Mouse (Mus musculus) gastrocnemius, adult 8-10 months (tissue): ENCODE measurements around the gene Ptrh1. TPM values are rescaled to one million over a fixed set of nuclear protein-coding genes. Genes with fewer than 3 reads are reported as not detected.
A peak's percentile ranks its signal among the peaks of the same experiment; 100 is the strongest.

Experiments
- DNase-seq, 2 experiments: peaks; one replicate each; pipeline ENCODE4 v3.0.0; 2022; ENCODE audit warnings: low spot score in 2 of 2
- total RNA-seq, 4 experiments: library from RNA; stranded (reverse); gene quantifications; 2 replicates each; pipeline ENCODE4 v1.2.4; 2022

Ptrh1 gene
- total RNA-seq, 4 experiments from 2014 or later: 1.4 to 3.8 (median 2.3) TPM

DNA sequence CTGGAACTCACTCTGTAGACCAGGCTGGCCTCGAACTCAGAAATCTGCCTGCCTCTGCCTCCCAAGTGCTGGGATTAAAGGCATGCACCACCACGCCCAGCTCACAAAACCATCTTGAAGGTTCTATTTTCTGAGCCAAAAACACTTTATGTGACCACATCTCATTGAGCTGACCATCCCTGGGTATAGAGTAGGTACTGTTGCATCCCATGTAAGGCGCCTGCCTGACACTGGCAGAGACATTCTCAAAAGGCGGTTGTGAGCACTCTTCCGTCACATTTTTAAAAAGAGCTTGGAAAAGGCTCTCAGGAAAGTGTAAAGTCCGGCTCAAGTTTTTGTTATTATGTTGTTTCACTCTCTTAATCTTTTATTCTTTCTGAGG is 18.9 kb upstream of the Ptrh1 start:
- no peak for DNase-seq

DNA sequence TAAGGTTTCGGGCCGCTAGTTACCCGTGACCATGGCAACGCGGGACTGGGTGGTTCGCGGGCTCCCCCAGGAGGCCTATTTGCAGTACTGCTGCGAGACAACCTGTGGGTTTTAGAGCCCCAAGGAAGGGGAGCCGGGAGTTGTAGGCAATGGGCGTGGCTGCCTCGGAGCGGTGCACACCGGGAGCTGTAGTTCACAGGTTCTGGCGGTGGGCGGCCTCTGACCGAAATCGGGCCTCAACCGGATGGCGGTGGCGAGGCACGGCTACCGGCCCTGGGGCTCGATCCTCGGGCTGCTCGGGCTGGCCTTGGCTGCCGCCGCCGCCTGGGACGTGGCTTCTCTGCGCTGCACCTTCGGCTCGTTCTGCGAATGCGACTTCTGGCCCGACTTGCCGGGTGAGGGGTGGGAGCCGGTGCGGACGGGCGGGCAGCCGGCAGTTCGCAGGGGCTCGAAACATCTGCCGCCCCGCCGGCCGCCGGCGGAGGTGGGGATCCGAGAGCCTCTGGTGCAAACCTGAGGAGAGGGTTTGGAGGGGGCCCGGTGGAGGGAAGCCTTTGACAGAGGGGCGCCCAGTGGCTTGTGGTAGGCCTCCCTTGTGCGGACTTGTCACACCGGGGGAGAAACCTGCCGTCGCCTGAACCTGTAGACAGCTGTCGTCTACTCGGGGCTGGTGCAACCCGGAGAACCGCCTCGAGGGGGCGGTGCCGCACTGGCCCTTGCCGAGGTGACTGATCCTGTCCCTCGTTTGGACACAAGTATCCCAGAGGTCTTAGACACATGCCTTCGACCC is 18.3 kb upstream of the Ptrh1 start, which contains the start of gene Tor2a:
Gene Tor2a (plus strand): TSS at position 179 of the 790 bp plus-strand sequence.
- peak; percentile 94 to 96 for DNase-seq

DNA sequence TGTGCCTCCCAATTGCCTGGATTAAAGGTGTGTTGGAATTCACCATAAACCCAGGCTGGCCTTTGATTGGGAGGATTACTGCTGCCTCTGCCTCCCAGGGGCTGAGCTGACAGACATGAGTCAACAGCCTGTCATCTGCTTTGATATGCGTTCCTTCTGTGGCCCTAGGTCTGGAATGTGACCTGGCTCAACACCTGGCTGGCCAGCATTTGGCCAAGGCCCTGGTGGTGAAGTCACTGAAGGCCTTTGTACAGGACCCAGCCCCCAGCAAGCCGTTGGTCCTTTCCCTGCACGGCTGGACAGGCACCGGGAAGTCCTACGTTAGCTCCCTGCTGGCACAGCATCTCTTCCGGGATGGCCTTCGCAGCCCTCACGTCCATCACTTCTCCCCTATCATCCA is 17.1 kb upstream of the Ptrh1 start:
- no peak for DNase-seq

DNA sequence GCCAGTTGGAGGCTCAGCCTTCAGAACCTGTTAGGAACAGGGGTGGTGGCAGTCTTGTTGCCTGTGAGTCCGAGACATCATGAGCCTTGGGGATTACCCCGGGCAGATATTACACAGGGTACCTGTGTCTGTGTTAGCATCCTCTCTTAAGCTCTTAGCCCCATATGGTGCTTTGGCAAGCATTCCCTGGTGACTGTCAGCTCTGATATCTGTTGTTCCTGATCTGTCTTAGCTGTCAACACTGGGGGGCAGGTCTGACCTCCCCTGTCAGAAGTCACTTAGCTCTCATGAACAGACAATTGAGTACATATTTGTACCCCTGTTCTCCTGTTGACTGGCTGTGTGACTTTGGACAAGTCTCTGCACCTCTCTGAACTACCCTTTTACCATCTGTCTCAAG is 16.6 kb upstream of the Ptrh1 start:
- no peak for DNase-seq

DNA sequence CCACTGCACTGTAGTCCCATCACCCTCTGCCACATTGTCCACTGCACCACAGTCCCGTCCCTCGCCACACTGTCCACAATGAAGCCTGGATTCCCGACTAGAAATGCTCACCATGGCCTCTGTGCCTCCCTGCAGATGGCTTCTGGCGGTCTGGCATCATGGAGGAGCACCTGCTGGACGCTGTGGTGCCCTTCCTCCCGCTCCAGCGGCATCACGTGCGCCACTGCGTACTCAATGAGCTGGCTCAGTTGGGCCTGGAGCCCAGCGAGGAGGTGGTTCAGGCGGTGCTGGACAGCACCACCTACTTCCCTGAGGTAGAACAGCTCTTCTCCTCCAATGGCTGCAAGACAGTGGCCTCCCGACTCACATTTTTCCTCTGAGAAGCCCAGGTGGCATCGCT is 14.2 kb upstream of the Ptrh1 start:
- DNase-seq: no peak

DNA sequence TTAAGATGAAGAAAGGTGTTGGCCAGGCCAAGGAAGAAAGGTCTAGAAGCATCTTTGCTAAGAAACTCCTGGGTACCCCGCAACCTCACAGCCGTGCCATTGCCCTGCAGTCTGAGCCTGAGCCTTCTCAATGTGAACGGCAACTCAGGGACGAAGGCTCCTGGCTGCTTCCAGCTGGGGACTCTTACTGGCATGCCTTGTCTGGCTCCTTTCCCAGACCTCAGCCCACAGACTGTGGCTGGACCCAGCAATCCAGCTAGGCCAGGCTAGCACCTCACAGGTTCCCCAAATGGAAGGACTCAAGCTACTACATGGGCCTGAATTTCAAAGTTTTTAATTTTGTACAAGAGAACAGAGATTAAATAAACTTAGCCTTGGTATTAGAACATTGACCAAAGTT is 13.7 kb upstream of the Ptrh1 start:
- DNase-seq: no peak

DNA sequence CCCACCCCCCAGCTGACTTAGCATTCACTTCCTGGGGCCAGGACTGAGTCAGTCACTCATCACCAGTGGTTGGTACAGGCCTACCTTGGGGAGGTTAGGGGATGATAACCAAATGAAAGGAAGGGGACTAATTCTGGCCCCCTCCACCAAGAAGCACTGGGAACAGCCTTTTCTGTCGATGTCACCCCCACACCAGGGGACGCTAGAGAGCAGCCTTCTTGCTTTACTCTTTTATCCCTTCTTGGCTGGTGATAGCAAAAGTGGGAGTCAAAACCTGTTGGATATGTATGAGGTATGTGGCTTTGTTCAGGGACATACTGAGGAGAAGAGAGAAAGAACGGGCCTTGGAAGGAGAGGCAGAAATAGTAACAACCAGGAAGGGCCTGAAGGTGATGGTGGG is 12.2 kb upstream of the Ptrh1 start:
- DNase-seq: no peak

DNA sequence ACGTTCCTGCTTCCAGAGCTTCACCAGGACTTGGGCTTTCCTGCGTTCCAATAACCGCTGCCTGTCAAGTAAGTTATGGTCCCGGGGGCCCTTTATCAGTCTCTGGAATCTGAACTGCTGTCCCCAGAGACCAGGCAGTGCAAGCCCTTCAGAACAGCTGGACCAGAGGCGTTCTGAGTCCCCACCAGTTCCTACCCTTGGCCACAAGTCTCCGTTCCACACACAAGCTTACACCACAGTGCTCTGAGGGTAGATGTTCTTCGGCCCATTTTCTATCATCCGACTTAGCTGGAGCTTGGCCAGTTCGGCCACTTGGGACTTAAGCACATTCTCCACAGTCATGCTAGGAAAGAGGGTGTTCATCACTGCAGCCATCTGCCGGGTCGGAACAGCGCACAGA is 8.3 kb upstream of the Ptrh1 start:
- DNase-seq: no peak

DNA sequence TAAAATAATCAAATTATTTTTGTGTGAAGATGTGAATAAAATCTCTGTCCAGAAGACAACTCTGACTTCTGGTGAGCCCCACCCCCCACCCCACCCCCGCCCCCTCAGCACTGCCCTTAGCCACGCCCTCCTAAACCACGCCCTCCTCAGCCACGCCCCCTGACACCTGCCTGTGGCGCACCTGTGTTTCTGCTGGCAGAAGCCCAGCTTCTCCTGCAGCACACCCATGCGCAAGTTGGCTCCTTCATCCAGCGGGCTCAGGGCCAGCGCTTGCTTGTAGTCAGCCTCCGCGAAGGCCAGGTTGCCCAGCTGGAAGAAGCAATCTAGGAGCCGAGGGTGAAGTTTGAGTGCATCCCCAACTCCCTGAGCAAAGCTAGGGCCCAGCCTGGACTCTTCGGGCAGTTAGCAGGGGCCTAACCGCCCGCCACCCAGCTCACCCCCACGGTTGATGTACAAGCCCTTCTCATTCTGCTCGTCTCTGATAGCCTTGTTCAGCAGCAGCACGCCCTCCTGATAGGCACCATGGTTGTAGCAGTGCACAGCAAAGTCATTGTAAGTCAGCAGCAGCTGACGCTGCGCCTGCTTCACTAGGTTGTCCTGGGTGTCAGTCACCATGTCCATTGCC is 6.8 kb upstream of the Ptrh1 start:
- DNase-seq: no peak

DNA sequence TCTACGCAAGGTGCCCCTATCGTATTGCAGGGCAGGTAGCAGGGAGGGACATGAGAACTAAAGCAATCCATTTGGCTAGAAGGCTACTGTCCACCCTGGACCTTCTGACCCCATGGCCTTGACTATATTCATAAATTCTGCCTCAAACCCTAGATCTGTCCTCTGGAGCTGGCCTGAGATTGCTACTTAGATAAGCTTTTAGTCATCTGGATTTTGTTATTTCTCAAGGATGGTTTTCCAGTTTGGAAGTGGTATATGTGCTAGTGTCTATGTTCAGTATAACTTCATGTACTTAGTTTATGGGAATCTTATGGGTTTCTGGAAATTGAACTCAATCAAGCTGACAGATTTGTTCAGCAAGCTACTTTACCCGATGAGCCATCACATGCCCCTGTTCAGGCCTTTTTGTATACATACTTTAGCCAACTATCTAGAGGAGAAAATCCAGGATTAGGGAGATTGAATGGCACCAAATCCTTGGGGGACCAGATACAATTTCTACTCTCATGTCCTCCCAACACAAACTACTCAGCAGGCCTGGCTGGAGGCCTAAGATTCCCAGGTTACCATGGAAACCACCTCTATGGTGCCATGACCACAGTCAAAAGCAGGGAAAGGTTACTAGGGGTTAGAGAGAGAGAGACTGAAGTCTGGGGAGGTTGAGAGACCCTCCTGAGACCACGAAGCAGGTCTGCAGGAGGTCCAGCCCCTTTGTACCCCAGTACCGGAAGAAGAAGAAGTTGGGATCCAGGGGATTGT is 6.1 kb upstream of the Ptrh1 start:
- DNase-seq: no peak

DNA sequence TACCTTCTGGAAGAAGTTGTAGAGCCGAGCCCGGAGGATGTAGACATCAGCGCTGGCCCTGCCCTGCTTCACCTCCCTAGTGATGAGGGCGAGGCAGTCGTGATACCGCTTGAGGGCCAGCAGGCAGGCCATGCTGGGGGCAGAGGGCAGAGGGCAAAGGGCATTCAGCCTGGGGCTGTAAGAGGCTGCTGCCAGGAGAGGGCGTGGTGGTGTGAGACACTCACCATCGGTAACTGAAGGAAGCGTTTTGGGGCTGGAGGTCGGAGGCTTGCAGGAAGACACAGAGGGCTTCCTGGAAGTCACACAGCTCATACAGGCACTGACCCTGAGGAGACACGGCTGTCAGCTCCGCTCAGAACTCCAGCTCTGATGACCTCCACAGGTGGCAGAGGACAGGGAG is 3.7 kb upstream of the Ptrh1 start:
- no peak for DNase-seq

DNA sequence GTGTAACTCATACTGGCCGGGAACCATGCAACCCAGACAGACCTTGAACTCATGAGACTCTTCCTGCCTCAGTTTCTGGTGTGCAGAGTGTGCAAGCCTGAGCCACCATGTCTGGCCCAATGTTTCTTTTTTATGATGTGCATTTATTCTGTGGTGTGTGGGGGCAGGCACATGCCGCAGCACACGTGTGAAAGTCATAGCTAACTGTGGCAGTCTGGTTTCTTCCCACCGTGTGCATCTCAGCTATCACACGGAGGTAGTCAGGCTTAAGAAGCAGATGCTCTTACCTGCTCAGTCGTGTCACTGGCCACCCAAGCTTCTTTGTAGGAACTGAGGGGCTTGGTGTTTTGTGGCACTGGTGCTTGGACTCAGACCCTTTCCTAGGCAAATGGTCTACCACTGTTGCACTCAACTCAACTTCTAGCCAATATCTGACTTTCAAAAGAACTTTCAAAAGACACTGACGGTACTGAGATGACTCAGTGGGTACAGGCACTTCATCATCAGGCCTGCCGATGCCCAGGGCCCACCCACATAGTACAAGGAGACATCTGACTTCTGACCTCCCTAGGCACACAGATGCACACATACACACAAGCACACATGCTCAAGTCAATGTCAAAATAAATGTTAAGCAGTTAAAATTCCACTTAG is 2.8 kb upstream of the Ptrh1 start:
- no peak for DNase-seq

DNA sequence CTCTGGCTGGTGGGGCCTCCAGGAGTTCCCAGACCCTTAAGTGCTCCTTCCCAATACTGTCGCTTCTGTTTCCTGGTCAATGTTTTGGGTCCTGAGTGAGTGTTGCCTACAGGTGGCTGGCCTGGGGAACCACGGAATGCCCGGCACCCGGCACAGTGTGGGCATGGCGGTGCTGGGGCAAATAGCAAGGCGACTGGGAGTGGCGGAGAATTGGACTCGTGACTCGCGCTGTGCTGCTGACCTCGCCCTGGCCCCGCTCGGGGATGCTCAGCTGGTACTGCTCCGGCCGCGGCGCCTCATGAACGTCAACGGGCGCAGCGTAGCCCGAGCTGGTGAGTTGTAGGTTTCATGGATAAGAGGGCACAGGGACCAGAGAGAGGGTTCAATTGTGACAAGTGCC is 606 bp downstream of the Ptrh1 start:
- no peak for DNase-seq

DNA sequence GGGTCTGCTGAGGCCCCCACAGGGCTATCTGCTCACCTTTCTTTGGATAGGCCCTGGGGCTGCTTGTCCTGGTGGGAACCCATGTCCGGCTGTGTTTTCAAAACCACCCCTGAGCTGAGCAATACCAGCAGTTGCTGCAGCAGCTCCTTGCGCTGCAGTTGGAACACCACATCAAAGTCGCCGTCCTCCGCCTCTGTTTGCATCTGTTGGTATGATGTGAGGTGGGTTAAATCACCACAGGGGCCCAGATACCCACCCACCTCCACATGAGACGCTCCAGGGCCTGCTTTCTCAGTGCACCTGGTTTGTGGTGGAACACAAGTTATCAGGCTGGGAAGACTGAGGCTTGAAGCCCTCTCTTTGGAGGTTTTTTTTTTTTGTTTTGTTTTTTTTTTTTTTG is 2.5 kb downstream of the Ptrh1 start:
- DNase-seq: no peak

DNA sequence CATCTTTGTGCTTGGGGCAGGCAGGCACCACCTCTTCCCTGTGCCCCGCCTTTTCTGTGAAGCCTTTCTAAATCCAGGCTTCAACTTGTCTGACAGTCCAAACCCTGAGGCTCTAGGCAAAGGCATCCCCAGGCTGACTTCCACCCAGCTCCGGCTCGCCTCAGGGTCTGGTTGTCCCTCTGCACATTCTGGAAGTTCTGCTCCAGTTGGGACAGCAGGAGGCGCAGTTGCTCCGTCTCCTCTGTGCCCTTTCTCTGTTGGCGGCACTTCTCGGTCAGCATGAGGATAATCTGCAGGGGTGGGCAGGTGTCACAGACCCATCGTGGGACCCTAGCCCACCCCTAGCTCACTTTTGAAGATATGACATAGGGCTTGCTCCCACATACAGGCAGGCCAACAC is 3.5 kb downstream of the Ptrh1 start:
- peak; percentile 44 to 48 for DNase-seq

DNA sequence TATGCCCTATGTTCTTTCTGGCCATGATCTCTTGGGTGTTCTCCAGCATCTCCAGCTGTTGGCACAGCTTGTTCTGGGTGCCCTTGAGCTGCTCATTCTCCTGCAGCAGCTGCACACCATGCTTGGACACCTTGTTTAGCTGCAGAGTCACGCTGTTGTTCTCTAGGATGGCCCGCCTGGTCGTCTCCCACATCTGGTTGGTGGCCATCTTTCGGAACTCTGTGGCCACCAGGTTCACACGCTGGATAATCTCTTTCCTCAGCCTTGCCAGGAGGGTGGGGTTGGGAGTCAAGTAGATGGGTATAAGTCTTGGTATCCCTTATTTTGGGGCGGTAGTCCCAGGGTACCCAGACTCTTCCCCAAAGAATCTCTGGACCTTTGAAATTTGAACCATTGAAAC is 4.1 kb downstream of the Ptrh1 start:
- DNase-seq: no peak

DNA sequence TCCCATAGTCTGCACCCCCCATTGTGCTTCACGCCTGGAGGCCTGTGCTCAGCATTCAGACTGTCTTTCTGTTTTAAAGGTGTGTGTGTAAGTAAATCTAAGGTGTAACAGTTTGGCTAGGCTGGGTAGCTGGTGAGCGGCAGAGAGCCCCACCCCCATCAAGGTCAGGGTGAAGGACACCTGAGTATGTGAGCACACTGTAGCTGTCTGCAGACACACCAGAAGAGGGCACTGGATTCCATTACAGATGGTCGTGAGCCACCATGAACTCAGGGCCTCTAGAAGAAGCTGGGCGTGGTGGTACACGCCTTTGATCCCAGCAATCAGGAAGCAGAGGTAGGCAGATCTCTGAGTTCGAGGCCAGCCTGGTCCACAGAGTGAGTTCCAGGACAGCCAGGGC is 6.1 kb downstream of the Ptrh1 start:
- DNase-seq: no peak

DNA sequence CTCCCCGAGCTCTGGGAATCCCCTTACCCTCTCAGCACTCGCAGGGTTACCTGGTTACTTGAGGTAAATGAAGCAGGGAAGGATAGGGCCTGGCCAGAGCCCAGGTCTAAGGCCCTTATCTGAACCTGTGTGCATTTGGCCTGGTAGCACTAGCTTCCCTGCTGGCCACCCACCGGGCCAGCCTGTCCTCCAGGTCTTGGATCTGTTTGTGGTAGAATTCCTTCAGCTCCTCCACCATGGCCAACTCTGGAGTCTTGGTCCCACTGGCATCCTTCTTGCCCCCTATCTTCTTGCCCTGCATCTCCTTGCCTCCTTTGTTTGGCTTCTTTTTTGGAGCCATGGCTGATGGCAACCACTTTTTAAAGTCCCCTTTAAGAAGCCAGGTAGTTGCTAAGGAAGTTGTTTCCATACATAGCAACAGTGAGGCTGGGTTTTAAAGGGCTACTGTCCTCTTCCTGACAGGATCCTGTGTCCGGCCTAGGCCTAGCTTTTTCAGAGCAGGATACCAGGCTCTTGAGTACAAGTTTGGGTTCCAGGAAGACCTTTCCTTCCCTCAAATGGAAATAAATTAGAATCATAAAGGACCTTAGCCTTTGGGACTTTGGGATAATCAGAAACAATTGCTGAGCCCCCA is 8.6 kb downstream of the Ptrh1 start, which contains the start of gene Cfap157:
Gene Cfap157 (minus strand): TSS at position 381 of the 634 bp plus-strand sequence.
- DNase-seq: no peak

DNA sequence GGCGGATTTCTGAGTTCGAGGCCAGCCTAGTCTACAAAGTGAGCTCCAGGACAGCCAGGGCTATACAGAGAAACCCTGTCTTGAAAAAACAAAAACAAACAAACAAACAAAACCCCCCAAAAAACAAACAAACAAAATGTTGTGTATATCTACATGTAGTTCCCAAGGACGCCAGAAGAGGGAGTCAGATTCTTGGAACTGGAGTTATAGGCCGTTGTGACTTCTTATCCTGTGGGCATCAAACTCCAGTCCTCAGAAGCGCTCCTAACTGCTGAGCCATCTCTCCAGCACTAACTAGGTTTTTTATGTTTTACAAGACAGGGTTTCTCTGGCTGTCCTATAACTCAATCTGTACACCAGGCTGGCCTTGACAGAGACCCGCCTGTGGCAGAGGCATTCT is 11.6 kb downstream of the Ptrh1 start:
- DNase-seq: no peak

DNA sequence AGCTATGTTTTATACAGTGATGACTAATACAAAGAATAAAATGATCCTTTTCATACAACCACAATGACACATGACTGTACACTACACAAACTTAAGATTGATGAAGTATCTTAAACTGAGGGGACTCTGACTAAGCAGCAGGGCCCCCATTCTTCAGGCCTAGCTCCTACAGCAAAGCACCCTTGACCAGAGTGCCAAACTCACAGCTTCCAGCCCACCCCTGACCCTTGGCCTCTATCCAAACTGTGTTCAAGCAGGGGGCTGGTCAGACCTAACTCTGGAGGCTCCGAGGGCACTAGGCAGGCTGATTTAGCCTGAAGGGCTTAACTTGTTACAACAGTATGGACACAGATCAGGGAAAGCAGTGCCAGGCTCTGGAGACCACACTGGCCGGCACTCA is 13.0 kb downstream of the Ptrh1 start:
- no peak for DNase-seq

DNA sequence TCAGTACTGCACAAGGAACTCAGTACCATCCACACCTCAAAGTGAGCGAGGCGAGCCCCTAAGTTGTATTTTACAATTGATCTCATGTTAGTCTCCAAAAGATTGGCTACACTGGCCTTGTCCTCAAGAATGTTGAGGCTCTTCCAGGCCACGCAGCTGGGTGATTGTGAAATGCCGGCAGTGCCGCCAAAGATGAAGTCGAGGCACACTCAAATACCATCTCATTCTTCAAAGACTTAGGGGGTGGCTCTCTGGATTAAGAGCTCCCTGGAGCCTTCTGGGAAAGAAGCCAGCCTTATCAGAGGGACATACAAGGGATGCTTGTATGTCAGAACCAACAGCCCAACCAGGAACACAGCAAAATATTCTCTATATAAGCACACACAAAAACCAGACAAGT is 15.7 kb downstream of the Ptrh1 start:
- peak; percentile 46 to 69 for DNase-seq
